Mouse (Mus musculus): ENCODE results near the gene Dap. TPM values are rescaled to one million over a fixed set of nuclear protein-coding genes. Genes with fewer than 3 reads are reported as not detected.

The Dap gene
- polyA plus RNA-seq, 1 experiment from 2014 or later, result 44.5 TPM

- no peak overlapping the region for H3K4me2 ChIP-seq (ENCODE audit: low read depth)
- no peak overlapping the region for H3K9ac ChIP-seq (ENCODE audit: low read length)
- DNase-seq (ENCODE audit: low spot score) (no peak), ATAC-seq (ENCODE audit: insufficient read depth, low FRiP score, low TSS enrichment) (no peak)
- H3K4me1 ChIP-seq (ENCODE audit: control insufficient read depth, insufficient read depth, low read length), result no peaks in the 10 kb centered on the region; the same call in 1 of the 2 replicates
- no peaks in the 10 kb centered on the region for H3K36me3 ChIP-seq (ENCODE audit: control insufficient read depth, insufficient read depth, low read length)
- no peaks in the 10 kb centered on the region for H3K27me3 ChIP-seq (ENCODE audit: control insufficient read depth, insufficient read depth, low read length)
- H3K27ac ChIP-seq (ENCODE audit: low read depth, low read length), result no peak overlapping the region
- H3K9me3 ChIP-seq (ENCODE audit: control insufficient read depth, low read length), result no peaks in the 10 kb centered on the region
- no peak overlapping the region for H3K4me3 ChIP-seq (ENCODE audit: low read depth, low read length)
- WGBS, result 84% methylated on average over 4 of the region's 4 CpGs
Measured at GRCm38 (mm10) chr15:31253963-31254362, 29.8 kb downstream of the Dap start.

DNA sequence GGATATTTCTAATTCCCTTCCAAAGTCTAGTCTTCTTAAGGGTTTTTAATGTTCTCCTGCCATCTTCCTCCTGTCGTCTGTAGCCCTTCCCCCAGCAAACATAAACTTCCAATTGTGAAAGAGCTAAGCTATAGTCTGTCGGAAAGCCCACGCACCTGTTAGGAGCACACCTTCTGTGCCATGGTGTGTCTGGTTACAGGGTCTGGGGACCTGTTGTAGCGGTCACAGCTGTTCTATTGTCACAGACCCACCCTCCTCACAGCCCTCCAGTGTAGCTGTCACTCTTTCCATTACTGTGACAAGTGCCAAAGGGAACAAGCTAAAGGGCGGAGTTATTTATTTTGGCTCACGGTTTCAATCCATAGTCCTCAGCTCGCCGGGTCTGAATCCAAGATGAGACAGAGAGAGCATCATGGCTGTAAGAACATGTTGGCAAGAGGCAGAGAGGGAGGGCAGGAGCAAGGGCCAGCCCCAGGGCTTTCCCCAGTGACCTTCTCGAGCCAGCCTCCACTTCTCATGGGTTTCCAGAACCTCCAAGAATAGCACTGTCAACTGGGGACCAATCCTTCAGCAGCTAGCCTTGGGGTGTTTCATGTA, 30.9 kb downstream of the Dap start:
- no peak overlapping the region for H3K9ac ChIP-seq (ENCODE audit: low read length)
- 84% methylated on average over 9 of the region's 9 CpGs for WGBS

GRCm38 (mm10) chr15:31255762-31256161, 31.6 kb downstream of the Dap start:
- no peaks in the 10 kb centered on the region for H3K36me3 ChIP-seq (ENCODE audit: control insufficient read depth, insufficient read depth, low read length)
- H3K4me3 ChIP-seq (ENCODE audit: low read depth, low read length), result no peak overlapping the region
- no peak overlapping the region for H3K4me2 ChIP-seq (ENCODE audit: low read depth)
- no peaks in the 10 kb centered on the region for H3K9me3 ChIP-seq (ENCODE audit: control insufficient read depth, low read length)
- H3K4me1 ChIP-seq (ENCODE audit: control insufficient read depth, insufficient read depth, low read length), result no peaks in the 10 kb centered on the region; the same call in 1 of the 2 replicates
- ATAC-seq (ENCODE audit: insufficient read depth, low FRiP score, low TSS enrichment), result no peak
- DNase-seq (ENCODE audit: low spot score), result no peak
- H3K27ac ChIP-seq (ENCODE audit: low read depth, low read length), result no peak overlapping the region
- WGBS, result 85% methylated on average over 6 of the region's 6 CpGs
- no peaks in the 10 kb centered on the region for H3K27me3 ChIP-seq (ENCODE audit: control insufficient read depth, insufficient read depth, low read length)
- H3K9ac ChIP-seq (ENCODE audit: low read length), result no peak overlapping the region

More for the DNA sequence above, 30.9 kb downstream of the Dap start:
- Histone ChIP-seq H3K4me2 (ENCODE audit: low read depth) (no peak overlapping the region), H3K36me3 (ENCODE audit: control insufficient read depth, insufficient read depth, low read length) (no peaks in the 10 kb centered on the region), H3K4me3 (ENCODE audit: low read depth, low read length) (no peak overlapping the region), H3K4me1 (ENCODE audit: control insufficient read depth, insufficient read depth, low read length) (no peaks in the 10 kb centered on the region; the same call in 1 of the 2 replicates), H3K27ac (ENCODE audit: low read depth, low read length) (no peak overlapping the region), H3K27me3 (ENCODE audit: control insufficient read depth, insufficient read depth, low read length) (no peaks in the 10 kb centered on the region), H3K9me3 (ENCODE audit: control insufficient read depth, low read length) (no peaks in the 10 kb centered on the region)
- DNase-seq (ENCODE audit: low spot score), result no peak
- ATAC-seq (ENCODE audit: insufficient read depth, low FRiP score, low TSS enrichment), result no peak

DNA sequence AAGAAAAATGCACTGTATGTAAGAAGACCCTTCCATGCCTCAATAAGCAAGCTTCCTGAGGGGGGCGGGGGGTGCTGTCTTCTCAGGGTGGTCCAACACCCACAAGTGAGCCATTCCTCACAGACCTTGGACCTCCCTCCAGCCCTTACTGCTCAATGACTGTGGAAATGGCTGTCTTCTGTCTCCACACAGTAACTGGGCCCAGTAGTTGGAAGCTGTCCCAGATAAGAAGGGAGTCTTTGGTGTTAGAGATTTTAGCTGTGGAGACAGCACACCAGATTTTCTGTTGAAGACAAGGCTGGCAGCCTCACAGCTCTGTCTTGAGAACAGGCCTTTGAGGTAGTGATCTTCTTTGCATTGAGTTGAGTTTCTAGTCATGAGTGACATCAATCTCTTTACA, 33.2 kb downstream of the Dap start:
- H3K27me3 ChIP-seq (ENCODE audit: control insufficient read depth, insufficient read depth, low read length), result no peaks in the 10 kb centered on the region
- DNase-seq (ENCODE audit: low spot score), result no peak
- no peaks in the 10 kb centered on the region; the same call in 1 of the 2 replicates for H3K4me1 ChIP-seq (ENCODE audit: control insufficient read depth, insufficient read depth, low read length)
- no peak for ATAC-seq (ENCODE audit: insufficient read depth, low FRiP score, low TSS enrichment)
- no peak overlapping the region for H3K4me2 ChIP-seq (ENCODE audit: low read depth)
- no peak overlapping the region for H3K4me3 ChIP-seq (ENCODE audit: low read depth, low read length)
- H3K27ac ChIP-seq (ENCODE audit: low read depth, low read length), result no peak overlapping the region
- H3K9me3 ChIP-seq (ENCODE audit: control insufficient read depth, low read length), result no peaks in the 10 kb centered on the region
- H3K9ac ChIP-seq (ENCODE audit: low read length), result no peak overlapping the region
- 93% methylated on average over 1 of the region's 1 CpGs for WGBS
- no peaks in the 10 kb centered on the region for H3K36me3 ChIP-seq (ENCODE audit: control insufficient read depth, insufficient read depth, low read length)

GRCm38 (mm10) chr15:31258029-31258692, 34.0 kb downstream of the Dap start:
- DNase-seq (ENCODE audit: low spot score) (no peak), ATAC-seq (ENCODE audit: insufficient read depth, low FRiP score, low TSS enrichment) (no peak)
- Histone ChIP-seq H3K36me3 (ENCODE audit: control insufficient read depth, insufficient read depth, low read length) (no peaks in the 10 kb centered on the region), H3K9ac (ENCODE audit: low read length) (no peak overlapping the region), H3K4me3 (ENCODE audit: low read depth, low read length) (no peak overlapping the region), H3K27ac (ENCODE audit: low read depth, low read length) (no peak overlapping the region), H3K4me1 (ENCODE audit: control insufficient read depth, insufficient read depth, low read length) (no peaks in the 10 kb centered on the region; the same call in 1 of the 2 replicates), H3K27me3 (ENCODE audit: control insufficient read depth, insufficient read depth, low read length) (no peaks in the 10 kb centered on the region), H3K4me2 (ENCODE audit: low read depth) (no peak overlapping the region), H3K9me3 (ENCODE audit: control insufficient read depth, low read length) (no peaks in the 10 kb centered on the region)
- 67% methylated on average over 21 of the region's 21 CpGs for WGBS

DNA sequence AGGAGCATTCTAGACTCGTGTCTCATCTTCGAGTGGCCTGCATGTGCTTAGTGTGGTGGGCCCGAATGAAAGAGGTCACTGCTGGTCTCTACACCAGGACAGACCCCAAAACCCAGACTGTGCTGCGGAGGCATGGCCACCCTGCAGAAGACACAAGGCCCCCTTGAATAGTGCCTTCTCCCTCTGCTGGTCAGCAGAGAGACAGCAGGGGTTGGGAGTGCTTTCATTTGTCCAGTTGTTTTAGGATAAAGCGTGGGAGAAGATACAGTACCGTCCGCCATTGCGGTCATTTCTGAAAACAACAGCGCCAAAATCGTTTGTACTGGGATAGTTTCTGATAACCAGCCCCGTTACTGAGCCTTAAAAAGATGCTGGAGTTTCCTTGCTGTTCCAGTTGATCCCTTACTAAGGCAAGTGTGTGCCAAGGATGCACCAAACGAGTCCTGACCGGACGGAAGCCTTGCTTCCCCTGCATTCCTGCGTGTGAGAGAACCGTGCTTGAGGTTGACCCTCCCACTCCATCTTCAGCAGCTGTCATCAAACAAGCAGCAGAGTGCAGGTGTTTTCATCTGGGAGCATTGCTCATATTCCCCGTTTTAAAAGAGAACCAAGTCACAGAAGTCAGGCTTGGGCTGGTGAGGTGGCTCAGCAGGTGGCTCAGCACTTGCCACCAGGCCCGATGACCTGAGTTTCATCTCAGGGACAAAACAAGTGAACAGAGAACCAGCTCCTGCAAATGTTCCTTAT, 34.8 kb downstream of the Dap start:
- Histone ChIP-seq H3K4me3 (ENCODE audit: low read depth, low read length) (no peak overlapping the region), H3K27ac (ENCODE audit: low read depth, low read length) (no peak overlapping the region), H3K9ac (ENCODE audit: low read length) (no peak overlapping the region), H3K27me3 (ENCODE audit: control insufficient read depth, insufficient read depth, low read length) (no peaks in the 10 kb centered on the region), H3K4me1 (ENCODE audit: control insufficient read depth, insufficient read depth, low read length) (no peaks in the 10 kb centered on the region; the same call in 1 of the 2 replicates), H3K4me2 (ENCODE audit: low read depth) (no peak overlapping the region), H3K9me3 (ENCODE audit: control insufficient read depth, low read length) (no peaks in the 10 kb centered on the region), H3K36me3 (ENCODE audit: control insufficient read depth, insufficient read depth, low read length) (no peaks in the 10 kb centered on the region)
- WGBS, result 79% methylated on average over 18 of the region's 18 CpGs
- DNase-seq (ENCODE audit: low spot score), result no peak
- ATAC-seq (ENCODE audit: insufficient read depth, low FRiP score, low TSS enrichment), result no peak

- no peaks in the 10 kb centered on the region; the same call in 1 of the 2 replicates for H3K4me1 ChIP-seq (ENCODE audit: control insufficient read depth, insufficient read depth, low read length)
- no peak overlapping the region for H3K9ac ChIP-seq (ENCODE audit: low read length)
- H3K27ac ChIP-seq (ENCODE audit: low read depth, low read length), result no peak overlapping the region
- DNase-seq (ENCODE audit: low spot score) (no peak), ATAC-seq (ENCODE audit: insufficient read depth, low FRiP score, low TSS enrichment) (no peak)
- H3K4me3 ChIP-seq (ENCODE audit: low read depth, low read length), result no peak overlapping the region
- 75% methylated on average over 10 of the region's 10 CpGs for WGBS
- H3K4me2 ChIP-seq (ENCODE audit: low read depth), result no peak overlapping the region
- H3K9me3 ChIP-seq (ENCODE audit: control insufficient read depth, low read length), result no peaks in the 10 kb centered on the region
- H3K27me3 ChIP-seq (ENCODE audit: control insufficient read depth, insufficient read depth, low read length), result no peaks in the 10 kb centered on the region
- H3K36me3 ChIP-seq (ENCODE audit: control insufficient read depth, insufficient read depth, low read length), result no peaks in the 10 kb centered on the region
Measured at GRCm38 (mm10) chr15:31261094-31261493, 37.0 kb downstream of the Dap start.

GRCm38 (mm10) chr15:31262361-31262760, 38.2 kb downstream of the Dap start:
- H3K27me3 ChIP-seq (ENCODE audit: control insufficient read depth, insufficient read depth, low read length), result no peaks in the 10 kb centered on the region
- H3K27ac ChIP-seq (ENCODE audit: low read depth, low read length), result no peak overlapping the region
- H3K9ac ChIP-seq (ENCODE audit: low read length), result no peak overlapping the region
- H3K4me2 ChIP-seq (ENCODE audit: low read depth), result no peak overlapping the region
- DNase-seq (ENCODE audit: low spot score), result no peak
- WGBS, result 77% methylated on average over 9 of the region's 9 CpGs
- no peak for ATAC-seq (ENCODE audit: insufficient read depth, low FRiP score, low TSS enrichment)
- H3K9me3 ChIP-seq (ENCODE audit: control insufficient read depth, low read length), result no peaks in the 10 kb centered on the region
- no peaks in the 10 kb centered on the region; the same call in 1 of the 2 replicates for H3K4me1 ChIP-seq (ENCODE audit: control insufficient read depth, insufficient read depth, low read length)
- H3K36me3 ChIP-seq (ENCODE audit: control insufficient read depth, insufficient read depth, low read length), result no peaks in the 10 kb centered on the region
- no peak overlapping the region for H3K4me3 ChIP-seq (ENCODE audit: low read depth, low read length)

Data from neural tube, embryonic 11.5 days (tissue).